Mouse (Mus musculus) adrenal gland, postnatal 25 days (tissue): ENCODE results near the gene Gps1. TPM values are rescaled to one million over a fixed set of nuclear protein-coding genes. Genes with fewer than 3 reads are reported as not detected.
"Not testable (repeated sequence)": the region's sequence is repeated elsewhere in the genome, so short reads cannot be mapped to it uniquely, and the experiment has no call there.

ENCODE experiments used
- DNase-seq: peaks from one replicate; pipeline ENCODE4 v3.0.0; 2021; ENCODE audit warnings: mixed read lengths
- total RNA-seq: library from RNA; stranded (reverse); gene quantifications from 2 replicates; pipeline ENCODE4 v1.2.3, GENCODE M21; 2021

Gps1 gene
- total RNA-seq, 1 experiment from 2014 or later = 131 TPM

DNA sequence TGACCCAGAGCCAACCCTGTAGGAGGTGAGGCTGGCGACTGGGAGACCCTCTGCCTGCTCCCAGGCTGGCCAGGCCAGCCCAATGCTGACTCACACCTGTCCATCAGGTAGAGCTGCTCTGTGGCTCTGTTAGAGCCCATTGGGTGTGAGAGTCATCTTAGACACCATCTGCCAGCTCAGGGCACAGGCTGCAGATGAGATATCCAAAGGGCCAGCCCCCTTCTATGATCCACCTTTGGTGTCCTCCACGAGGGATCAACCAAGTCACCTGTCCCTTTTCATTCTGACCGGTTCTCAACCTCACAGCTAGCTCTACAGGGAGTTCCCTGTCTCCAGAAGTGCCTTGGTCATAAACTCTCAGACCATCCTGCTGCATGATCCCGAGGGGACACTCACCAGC, 38.2 kb downstream of the Gps1 start:
- no peak for DNase-seq

DNA sequence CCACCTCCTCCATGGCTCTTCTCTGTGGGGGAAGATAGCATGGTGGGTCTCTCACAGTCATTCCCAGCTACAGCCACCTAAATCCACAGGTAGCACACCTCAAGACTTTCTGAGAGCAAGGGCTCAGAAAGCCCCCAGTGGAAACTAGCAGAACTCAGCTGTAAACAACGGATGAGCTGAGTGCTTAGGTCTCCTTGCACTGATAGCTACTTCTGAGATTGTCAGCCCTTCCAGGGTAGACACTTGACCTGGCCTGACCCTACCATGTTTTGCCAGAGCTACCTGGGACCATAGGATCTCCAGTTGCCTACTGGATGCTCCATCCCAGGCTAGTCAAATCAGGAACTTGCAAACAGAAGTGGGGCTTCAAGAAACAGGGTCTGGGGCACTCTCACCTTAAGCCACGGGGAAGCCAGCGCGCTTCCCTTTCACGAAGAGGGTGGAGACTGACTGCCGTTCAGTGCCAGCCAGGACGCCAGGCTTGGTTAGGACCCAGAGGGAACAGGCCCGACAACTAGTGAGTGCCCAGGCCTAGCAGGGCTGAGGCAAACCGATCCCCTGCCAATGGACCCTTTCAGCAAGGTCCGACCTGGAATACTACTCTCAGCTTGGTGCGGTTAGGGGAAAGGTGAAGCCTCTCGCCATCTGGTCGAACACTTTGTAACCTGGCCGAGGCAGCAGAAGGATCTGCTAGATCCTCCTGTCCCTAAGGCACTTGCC, 38.9 kb downstream of the Gps1 start:
- peak; percentile 42 for DNase-seq

DNA sequence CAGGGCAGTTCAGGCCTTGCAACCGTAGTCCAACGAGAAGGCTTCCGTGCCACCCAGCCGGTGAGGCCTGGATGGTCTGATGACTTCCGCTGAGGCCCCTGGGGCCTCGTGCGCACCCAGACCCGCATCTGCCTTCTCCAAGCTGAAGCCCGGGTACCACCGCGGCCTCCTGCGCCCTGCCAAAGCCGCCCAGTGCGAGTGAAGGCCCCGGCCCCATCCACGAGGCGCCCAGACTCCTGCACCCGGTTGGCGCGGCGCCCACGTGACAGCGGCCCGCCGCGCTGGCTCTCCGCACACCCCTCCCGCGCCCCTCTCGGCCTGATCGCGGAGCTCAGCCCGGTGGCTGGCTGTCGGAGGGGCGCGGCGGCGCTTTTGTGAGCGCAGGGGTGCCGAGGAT, 39.5 kb downstream of the Gps1 start:
- peak; percentile 74 for DNase-seq

DNA sequence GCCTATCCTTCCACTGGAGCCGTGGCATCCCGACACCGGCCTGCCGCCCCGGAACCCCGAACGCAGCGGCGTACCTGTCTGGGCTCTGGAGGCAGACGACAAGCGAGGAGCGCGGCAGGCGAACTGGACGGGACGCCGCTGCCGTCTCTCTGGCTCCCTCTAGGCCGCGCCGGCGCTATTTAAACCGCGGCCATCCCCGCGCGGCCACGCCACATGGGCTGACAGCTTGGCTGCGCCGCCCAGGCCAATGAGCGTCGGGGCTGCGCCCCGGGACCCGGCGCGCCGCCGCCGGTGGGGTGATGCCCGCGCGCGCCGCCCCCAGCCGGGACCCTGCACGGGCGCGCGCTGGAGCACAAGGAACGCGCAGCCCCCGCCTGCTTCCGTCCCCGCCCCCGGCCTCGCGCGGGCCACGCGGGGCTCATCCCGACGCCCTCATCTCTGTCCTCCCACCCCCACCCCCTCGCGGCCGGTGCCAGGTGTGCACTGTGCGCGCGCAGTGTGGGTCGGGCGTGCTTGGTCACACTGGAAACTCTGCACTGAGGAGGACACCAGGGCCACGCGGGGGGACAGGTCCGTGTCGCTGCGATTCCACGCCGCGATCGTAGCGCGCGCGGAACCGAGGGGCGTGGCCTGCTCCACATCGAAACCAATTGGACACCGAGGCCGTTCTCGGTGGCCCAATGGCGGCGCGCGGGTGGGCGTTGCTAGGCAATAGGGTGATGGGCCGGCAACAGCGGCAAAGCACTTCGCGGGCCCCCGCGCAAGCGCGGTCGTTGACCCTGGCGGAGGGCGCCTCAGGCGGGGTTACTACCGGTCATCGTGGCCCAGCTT, 40.1 kb downstream of the Gps1 start, which contains the start of gene Fasn:
TSS of gene Fasn (minus strand) at position 592 of the 831 bp plus-strand sequence.
- peak; percentile 97 for DNase-seq

DNA sequence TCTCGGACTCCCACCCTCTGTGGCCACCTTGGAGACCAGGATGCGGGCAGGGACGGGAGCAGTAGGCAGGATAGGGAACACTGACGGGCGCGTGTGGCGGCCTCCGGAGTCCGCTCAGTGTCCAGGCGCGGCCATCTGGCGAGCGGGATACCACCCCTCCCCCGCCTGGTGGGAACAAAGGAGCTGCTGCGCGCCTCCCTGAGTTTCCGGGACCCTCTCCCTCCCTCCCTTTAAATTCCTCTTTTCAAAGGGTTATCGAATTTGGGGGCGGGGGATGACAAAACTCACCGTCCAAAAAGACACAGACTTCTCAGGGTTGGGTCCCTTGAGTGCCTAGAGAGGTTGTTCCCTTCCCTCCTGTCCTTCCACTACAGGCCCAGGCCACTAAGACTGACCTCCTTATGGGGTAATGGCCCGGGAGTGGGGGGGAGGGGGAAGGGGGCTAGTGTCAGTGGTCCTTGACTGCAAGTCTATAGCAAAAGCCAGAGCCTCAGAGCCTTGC, 40.8 kb downstream of the Gps1 start:
- DNase-seq = no peak

DNA sequence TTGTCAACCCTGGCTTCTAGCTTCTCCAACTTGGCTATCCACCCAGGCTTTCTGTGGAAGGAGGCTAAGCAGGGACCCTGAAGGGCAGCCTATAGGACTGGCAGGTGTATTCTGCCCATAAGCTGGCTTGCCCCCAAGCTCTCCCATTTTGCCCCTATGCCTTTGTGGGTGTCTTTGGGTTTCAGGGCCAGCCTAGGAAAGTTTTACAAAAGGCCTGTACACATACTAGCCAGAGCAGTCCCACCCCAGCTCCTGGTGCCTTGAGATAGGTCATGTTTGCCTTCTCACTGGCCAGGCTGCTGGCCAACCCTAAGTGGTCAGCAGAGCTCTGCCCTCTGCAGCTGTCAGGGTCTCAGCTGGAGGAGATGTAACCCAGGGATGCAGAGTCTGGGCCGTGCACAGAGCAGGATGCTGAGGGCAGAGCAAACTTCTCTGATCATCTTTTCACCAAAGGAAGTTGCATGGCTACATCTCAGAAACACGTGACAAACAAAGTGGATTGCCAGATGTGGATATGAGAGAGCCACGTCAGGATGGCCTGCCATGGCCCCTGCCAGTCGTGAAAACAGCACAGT, 41.3 kb downstream of the Gps1 start:
- no peak for DNase-seq

DNA sequence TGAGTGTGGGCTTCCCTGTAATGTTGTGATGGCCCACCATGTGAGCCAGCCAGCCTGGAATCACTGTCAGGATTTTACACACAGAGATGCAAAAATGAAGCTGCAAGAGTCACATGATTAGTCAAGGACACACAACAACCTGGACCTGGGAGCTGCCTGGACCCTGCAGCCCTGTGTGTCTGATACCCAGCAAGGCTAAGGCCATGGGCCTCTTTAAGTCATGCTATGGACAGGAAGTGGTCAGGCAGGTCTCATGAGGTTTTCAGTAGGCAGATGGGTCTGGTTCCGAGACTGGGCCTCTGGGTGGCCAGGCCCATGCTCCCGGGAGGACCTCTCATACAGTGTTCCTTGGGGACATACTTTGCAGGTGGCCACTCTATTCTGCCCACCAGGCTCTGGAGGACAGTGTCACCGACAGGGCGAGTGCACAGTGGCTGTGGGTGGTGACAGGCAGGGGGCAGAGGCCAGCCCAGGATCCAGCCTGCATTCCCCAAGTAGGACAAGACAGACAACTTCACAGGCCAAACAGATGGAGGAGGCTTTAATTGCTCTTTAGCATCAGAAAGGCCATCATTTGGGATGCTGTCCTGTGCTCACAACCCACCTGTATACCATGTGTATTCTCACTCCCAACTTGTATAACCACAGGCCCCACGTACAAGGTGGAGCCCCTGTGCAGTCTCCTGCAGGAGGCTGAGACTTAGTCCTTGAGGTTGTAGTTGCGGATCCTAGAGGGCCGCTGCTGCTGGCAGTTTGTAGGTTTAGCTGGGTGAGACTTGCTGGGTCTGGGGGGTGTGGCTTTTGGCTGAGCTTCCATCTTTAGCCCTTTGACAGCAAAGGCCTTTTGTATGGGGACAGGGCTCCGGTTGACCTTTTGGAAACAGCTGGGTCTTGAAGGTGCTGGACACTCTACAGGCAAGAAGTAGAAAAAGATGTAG, 42.2 kb downstream of the Gps1 start:
- DNase-seq = no peak

DNA sequence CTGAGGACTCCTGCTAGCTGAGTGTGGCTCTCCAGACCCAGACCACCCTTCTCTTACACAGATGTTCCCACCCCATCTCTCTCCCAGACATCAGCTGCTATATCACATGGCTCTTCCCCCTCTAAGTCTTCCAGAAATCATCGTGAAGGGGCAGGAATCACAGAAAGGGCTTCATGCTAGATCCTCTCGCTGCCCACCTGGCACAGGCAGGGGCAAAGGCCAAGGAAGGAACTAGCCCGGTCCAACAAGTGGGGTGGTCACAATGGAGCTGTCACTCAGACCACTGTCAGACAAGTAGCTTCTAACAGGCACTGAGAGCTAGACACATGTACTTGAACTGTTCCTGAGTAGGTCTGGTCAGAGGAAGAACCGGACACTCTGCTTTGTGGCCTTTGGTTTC, 44.3 kb downstream of the Gps1 start:
- DNase-seq = no peak

DNA sequence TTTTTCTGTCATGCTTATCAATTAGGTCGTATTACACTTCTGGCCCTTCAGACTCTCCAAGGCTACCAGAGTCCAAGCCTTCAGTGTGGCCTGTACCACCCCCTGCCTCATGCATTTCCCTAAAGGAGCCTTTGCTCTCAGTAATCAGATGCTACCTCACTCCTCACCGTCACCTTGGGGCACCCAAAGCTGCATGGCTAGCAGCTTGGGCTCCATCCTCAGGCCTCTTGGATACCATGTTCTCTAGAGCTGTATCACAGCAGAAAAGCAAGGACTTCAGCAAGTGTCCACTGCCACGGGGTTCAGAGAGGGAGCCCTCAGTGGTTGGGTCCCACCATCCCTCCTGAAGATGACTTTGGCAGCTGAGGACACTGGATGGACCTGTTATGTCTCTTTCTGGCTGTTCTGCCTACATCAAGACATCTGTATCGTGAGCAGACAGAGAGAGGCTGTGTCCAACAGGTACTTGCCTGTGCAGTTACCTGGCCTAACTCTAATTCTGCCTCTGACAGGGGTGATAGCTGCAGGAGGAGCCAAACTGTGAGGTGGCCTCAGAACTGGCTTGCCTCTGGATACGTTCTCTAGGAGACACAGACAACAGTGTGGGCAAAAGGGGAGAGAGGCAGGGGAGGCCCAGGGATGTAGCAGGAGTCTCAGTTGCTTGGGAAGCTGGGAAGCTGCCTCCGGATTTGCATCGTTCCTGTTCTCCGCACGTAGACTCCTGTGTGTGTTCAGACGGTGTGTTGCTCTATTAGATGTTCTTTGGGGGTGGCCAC, 45.9 kb downstream of the Gps1 start:
- DNase-seq = no peak

DNA sequence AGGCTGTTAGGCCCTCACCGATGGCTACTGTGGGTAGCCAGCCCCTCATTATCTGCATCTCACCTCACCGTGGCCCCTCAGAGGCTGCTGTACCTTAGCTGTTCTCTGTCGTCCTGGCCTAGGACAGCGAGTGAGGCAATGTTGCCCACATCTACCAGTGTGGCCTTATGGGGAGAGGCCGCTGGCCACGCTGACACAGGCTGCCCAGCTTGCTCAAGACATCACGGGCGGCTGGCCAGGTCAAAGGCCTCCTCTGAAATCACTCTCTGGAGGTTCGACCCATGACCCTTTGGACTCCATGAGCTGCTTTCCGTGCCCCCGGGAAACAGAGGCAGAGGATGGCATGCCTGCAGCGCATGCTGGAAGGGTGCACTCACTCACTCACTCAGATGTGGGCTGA, 46.6 kb downstream of the Gps1 start:
- DNase-seq = peak; percentile 63

DNA sequence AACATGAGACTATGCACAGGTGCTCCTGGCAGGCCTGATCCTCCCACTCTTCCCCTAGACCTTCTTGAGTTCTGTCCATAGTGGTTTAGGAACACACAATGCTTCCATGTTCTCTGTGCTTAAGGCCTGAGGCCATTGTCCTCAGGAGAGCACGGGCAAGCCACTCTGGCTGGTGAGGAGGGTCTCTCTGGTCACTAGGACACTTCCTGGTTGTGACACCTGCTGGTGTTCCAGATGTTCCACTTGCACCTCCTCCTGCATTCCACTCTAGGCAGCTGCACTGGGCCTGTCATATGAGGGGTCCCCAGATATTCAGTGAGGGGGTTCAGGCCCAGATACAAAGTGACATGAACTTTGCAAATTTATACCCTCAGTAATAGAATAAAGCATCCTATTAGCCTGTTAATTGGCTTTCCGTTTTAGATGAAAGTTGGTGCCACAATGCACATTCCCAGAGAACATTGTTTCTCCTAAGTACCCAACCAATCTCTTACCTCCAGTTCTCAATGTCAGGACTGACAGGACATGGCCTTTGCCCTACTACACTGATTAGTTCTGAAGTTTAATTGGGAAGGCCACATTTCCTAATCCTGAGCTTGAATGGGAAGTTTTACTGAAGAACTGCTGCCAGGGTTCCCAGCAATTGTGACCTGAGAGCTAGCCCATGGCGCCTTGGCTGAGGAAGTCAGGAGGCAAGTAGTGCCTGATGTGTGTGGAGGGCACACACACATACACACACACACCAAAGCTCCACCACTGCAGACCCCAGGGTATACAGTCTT, 47.8 kb downstream of the Gps1 start:
- DNase-seq = no peak

DNA sequence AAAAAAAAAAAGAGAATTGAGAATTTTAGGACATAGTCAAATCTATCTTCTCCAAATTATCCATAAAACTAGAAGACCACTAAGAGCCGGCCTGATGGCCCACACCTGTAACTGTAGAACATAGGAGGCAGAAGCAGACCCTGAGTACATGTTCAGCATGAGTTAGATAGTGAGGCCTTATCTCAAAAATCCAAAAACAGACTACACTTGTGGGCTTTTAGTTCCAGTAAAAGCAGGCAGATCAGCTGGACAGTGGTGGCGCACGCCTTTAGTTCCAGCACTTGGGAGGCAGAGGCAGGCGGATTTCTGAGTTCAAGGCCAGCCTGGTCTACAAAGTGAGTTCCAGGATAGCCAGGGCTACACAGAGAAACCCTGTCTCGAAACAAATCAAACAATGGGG, 48.9 kb downstream of the Gps1 start:
- DNase-seq = not testable (repeated sequence)

DNA sequence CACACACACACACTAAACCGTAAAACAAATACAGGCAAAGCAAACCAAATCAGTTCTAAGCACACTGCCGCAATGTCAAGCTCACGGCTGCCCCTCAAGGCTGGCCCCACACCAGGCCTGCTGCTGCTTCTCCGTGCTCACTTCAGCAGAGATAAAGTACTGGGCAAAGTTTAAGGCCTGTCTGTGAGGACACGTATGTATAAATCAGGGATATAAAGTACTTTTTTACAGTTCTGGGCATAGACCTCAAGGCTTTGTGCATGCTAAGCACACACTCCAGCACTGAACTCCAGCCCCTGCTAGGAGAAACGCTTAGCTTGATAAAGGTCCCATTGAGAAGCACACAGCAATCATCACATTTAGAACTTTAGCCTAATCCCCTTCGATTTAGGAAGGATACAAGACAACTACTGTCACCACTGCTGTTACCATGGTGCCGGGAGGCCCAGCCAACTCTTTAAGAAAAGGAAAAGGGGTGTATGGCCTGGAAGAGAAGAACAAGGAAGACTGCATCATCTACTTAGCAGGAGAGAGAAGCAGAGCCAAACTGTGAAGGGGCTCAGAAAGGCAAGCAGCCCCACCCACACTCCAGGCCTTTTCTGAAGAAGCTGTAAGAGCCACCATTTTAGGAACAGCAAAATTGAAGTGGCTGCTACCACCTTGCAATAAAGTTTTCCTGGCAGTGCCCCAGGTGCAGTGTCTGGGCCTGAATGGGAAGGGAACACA, 49.6 kb downstream of the Gps1 start:
- no peak for DNase-seq

Other genes with a start within 250 kb of the Gps1 start
- gene Mcrip1, start 234.5 kb upstream of the Gps1 start, total RNA-seq = 67.5 and 75.4 TPM in 2 replicates
- gene Ppp1r27, start 233.1 kb upstream of the Gps1 start, total RNA-seq = 1.4 TPM in 1 of 2 replicates, not detected in the other
- gene P4hb, start 211.0 kb upstream of the Gps1 start, total RNA-seq = 407 and 486 TPM in 2 replicates
- 333 and 334 TPM in 2 replicates for gene Arhgdia, start 202.6 kb upstream of the Gps1 start, total RNA-seq
- gene Alyref, start 185.9 kb upstream of the Gps1 start, total RNA-seq = 101 and 105 TPM in 2 replicates
- 81.5 and 102 TPM in 2 replicates for gene Anapc11, start 185.9 kb upstream of the Gps1 start, total RNA-seq
- gene Npb, start 175.8 kb upstream of the Gps1 start, total RNA-seq = 3.1 TPM in 1 of 2 replicates, not detected in the other
- 344 and 351 TPM in 2 replicates for gene Pcyt2, start 166.3 kb upstream of the Gps1 start, total RNA-seq
- 82.5 and 103 TPM in 2 replicates for gene Sirt7, start 159.0 kb upstream of the Gps1 start, total RNA-seq
- 69.7 and 76.5 TPM in 2 replicates for gene Mafg, start 150.7 kb upstream of the Gps1 start, total RNA-seq
- 1.3 TPM in 2 replicates for gene Pycr1, start 140.5 kb upstream of the Gps1 start, total RNA-seq
- gene Myadml2, start 136.1 kb upstream of the Gps1 start, total RNA-seq = not detected in 2 replicates
- 9.4 and 12.1 TPM in 2 replicates for gene Notum, start 123.1 kb upstream of the Gps1 start, total RNA-seq
- gene Aspscr1, start 111.3 kb upstream of the Gps1 start, total RNA-seq = 83.4 and 112 TPM in 2 replicates
- 52.6 and 54.2 TPM in 2 replicates for gene Cenpx, start 70.5 kb upstream of the Gps1 start, total RNA-seq
- gene Lrrc45, start 70.3 kb upstream of the Gps1 start, total RNA-seq = 40.9 and 46.8 TPM in 2 replicates
- 5.6 and 10.0 TPM in 2 replicates for gene Rac3, start 62.8 kb upstream of the Gps1 start, total RNA-seq
- gene Dcxr, start 57.0 kb upstream of the Gps1 start, total RNA-seq = 59.0 and 82.3 TPM in 2 replicates
- gene Cbr2, start 52.2 kb upstream of the Gps1 start, total RNA-seq = 1.9 and 3.7 TPM in 2 replicates
- 11.4 and 18.7 TPM in 2 replicates for gene Hmga1b, start 21.5 kb upstream of the Gps1 start, total RNA-seq
- gene Rfng, start 65 bp upstream of the Gps1 start, total RNA-seq = 21.3 and 23.9 TPM in 2 replicates
- gene Dus1l, start 12.1 kb downstream of the Gps1 start, total RNA-seq = 62.7 and 65.8 TPM in 2 replicates
- 1,301 and 1,518 TPM in 2 replicates for gene Fasn, start 40.3 kb downstream of the Gps1 start, total RNA-seq
- 12.1 and 13.3 TPM in 2 replicates for gene Ccdc57, start 148.6 kb downstream of the Gps1 start, total RNA-seq
- gene Slc16a3, start 164.2 kb downstream of the Gps1 start, total RNA-seq = 0.38 and 0.85 TPM in 2 replicates
- gene Csnk1d, start 207.1 kb downstream of the Gps1 start, total RNA-seq = 117 and 144 TPM in 2 replicates